Mouse (Mus musculus): ENCODE results near the gene Cdc25a. TPM values are rescaled to one million over a fixed set of nuclear protein-coding genes. Genes with fewer than 3 reads are reported as not detected.

The Cdc25a gene
- polyA plus RNA-seq, 1 experiment = 4.3 TPM

DNA sequence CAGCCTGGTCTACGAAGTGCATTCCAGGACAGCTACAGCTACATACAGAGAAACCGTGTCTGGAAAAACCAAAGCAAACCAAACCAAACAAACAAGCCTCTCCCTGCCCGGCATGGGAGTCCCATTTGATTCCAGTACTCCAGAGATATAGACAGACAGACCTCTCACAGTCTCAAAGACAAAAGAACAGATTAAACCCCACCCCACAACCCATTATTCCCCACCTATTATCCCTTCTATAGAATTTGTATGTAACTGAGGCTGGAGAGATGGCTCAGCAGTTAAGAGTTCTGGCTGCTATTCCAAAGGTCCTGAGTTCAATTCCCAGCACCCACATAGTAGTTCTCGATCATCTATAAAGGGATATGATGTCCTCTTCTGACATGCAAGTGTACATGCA, 34.5 kb downstream of the Cdc25a start:
- 98% methylated on average over 4 of the region's 4 CpGs for WGBS
- TF ChIP-seq CTCF (conservative IDR thresholded peaks at IDR 0.05; ENCODE audit: insufficient read depth, insufficient read length, low read depth, low read length) = no peak
- no peak for TF ChIP-seq POLR2A (IDR thresholded peaks at IDR 0.05; ENCODE audit: low read depth, low read length)
- Histone ChIP-seq H3K4me1 (ENCODE audit: control insufficient read depth, insufficient read depth, low read length) (no peaks in the 10 kb centered on the region), H3K27me3 (replicated peaks; ENCODE audit: control insufficient read depth, insufficient read depth, low read length) (no peaks in the 10 kb centered on the region), H3K4me3 (ENCODE audit: insufficient read depth, low read depth, low read length) (no peak overlapping the region), H3K27ac (ENCODE audit: insufficient read depth, low read depth, low read length) (no peak overlapping the region), H3K36me3 (ENCODE audit: control insufficient read depth, insufficient read depth, low read length) (no peaks in the 10 kb centered on the region)
- DNase-seq = no peak

DNA sequence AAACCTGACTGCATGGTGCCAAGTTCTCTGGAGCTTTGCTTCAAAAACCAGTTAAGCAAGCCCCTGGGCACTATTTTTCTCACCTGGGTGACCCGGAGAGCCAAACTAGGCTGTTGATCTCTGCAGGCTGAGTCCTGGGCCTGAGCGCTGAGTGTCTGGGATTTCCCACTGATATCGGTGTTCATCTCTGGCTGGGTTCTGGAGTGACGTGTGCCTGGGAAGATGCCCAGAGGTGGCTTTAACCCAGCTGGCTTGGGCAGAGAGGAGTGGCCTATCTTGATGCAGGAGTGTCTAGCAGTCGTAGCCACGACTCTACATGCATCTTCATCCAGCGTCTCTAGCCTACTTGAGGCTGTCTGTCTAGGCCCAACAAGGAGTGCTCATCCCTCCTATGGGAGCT, 36.4 kb downstream of the Cdc25a start:
- Histone ChIP-seq H3K4me1 (ENCODE audit: control insufficient read depth, insufficient read depth, low read length) (no peaks in the 10 kb centered on the region), H3K4me3 (ENCODE audit: insufficient read depth, low read depth, low read length) (no peak overlapping the region), H3K27me3 (replicated peaks; ENCODE audit: control insufficient read depth, insufficient read depth, low read length) (no peaks in the 10 kb centered on the region), H3K36me3 (ENCODE audit: control insufficient read depth, insufficient read depth, low read length) (no peaks in the 10 kb centered on the region), H3K27ac (ENCODE audit: insufficient read depth, low read depth, low read length) (no peak overlapping the region)
- no peak for DNase-seq
- TF ChIP-seq CTCF (conservative IDR thresholded peaks at IDR 0.05; ENCODE audit: insufficient read depth, insufficient read length, low read depth, low read length) (no peak), POLR2A (IDR thresholded peaks at IDR 0.05; ENCODE audit: low read depth, low read length) (no peak)
- WGBS = 77% methylated on average over 7 of the region's 7 CpGs

DNA sequence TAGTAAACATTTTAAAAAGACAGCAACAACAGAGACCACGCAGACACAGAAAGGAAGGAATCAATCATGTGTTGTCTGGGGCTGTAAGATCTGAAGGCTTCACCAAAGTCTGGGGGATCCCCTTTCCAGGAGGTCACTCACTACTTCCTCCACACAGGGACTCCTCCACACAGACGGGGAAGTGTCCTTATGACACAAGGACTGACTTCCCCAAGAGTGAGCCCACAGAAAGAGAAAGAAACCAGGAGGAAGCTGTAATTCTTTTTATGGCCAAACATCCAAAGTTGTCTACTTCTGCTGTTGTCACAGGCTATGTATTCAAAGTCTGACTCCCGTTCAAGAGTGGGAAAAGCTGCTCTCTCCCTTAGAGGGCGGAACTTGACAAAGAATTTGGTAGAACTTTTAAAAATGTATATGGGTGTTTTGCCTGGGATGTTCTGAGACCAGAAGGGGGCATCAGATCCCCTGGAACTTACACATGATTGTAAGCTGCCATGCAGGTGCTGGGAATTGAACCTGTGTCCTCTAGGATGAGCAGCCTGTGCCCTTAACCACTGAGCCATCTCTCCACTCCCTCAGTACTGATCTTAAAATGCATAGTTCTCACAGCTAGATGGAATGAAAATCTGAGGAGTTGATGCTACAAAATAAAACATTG, 39.0 kb downstream of the Cdc25a start:
- no peak overlapping the region for H3K4me3 ChIP-seq (ENCODE audit: insufficient read depth, low read depth, low read length)
- DNase-seq = peak; percentile 46
- TF ChIP-seq CTCF (conservative IDR thresholded peaks at IDR 0.05; ENCODE audit: insufficient read depth, insufficient read length, low read depth, low read length) (no peak), POLR2A (IDR thresholded peaks at IDR 0.05; ENCODE audit: low read depth, low read length) (no peak)
- no peaks in the 10 kb centered on the region for H3K36me3 ChIP-seq (ENCODE audit: control insufficient read depth, insufficient read depth, low read length)
- WGBS = 47% methylated on average over 4 of the region's 4 CpGs
- H3K27me3 ChIP-seq (replicated peaks; ENCODE audit: control insufficient read depth, insufficient read depth, low read length) = no peaks in the 10 kb centered on the region
- no peaks in the 10 kb centered on the region for H3K4me1 ChIP-seq (ENCODE audit: control insufficient read depth, insufficient read depth, low read length)
- no peak overlapping the region for H3K27ac ChIP-seq (ENCODE audit: insufficient read depth, low read depth, low read length)

DNA sequence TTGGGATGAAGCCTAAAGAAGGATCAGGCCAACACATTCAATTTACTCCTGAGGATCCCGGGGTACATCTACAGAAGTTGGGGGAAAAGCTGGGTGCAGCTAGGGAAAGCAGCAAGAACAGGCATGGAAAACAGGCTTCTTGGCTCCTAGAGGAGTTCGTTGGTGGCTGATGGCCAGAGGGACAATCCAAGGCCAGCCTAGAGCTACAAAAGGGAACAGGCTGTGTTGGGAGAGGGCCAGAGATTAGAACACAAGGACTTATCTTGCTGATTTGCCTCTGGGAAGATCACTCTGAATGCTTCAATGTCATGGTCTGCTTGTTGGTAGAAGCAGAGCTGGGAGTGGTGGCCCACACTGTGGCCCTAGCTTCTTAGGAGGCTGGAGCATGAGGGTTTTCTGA, 42.6 kb downstream of the Cdc25a start:
- WGBS = 87% methylated on average over 2 of the region's 2 CpGs
- H3K27ac ChIP-seq (ENCODE audit: insufficient read depth, low read depth, low read length) = no peak overlapping the region
- DNase-seq = peak; percentile 35
- no peaks in the 10 kb centered on the region for H3K36me3 ChIP-seq (ENCODE audit: control insufficient read depth, insufficient read depth, low read length)
- H3K4me3 ChIP-seq (ENCODE audit: insufficient read depth, low read depth, low read length) = no peak overlapping the region
- no peak for TF ChIP-seq CTCF (conservative IDR thresholded peaks at IDR 0.05; ENCODE audit: insufficient read depth, insufficient read length, low read depth, low read length)
- TF ChIP-seq POLR2A (IDR thresholded peaks at IDR 0.05; ENCODE audit: low read depth, low read length) = no peak
- H3K27me3 ChIP-seq (replicated peaks; ENCODE audit: control insufficient read depth, insufficient read depth, low read length) = no peaks in the 10 kb centered on the region; the same call in 1 of the 2 replicates
- no peaks in the 10 kb centered on the region for H3K4me1 ChIP-seq (ENCODE audit: control insufficient read depth, insufficient read depth, low read length)

DNA sequence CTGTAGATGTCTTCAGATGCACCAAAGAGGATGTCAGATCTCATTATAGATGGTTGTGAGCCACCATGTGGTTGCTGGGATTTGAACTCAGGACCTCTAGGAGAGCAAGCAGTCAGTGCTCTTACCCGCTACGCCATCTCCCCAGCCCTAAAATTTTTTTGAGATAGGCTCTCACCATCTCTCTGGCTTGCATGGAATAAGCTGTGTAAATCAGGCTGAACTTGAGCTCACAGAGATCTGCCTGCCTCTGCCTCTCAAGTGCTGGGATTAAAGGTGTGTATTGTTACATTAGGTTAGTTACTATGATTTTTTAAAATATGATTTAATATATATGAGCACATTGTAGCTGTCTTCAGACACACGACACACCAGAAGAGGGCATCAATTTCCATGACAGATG, 53.8 kb downstream of the Cdc25a start:
- 95% methylated on average over 3 of the region's 3 CpGs for WGBS
- H3K4me3 ChIP-seq (ENCODE audit: insufficient read depth, low read depth, low read length) = no peak overlapping the region
- no peak overlapping the region for H3K27ac ChIP-seq (ENCODE audit: insufficient read depth, low read depth, low read length)
- no peak for DNase-seq
- H3K27me3 ChIP-seq (replicated peaks; ENCODE audit: control insufficient read depth, insufficient read depth, low read length) = no peaks in the 10 kb centered on the region
- no peaks in the 10 kb centered on the region for H3K4me1 ChIP-seq (ENCODE audit: control insufficient read depth, insufficient read depth, low read length)
- H3K36me3 ChIP-seq (ENCODE audit: control insufficient read depth, insufficient read depth, low read length) = no peaks in the 10 kb centered on the region
- no peak for TF ChIP-seq CTCF (conservative IDR thresholded peaks at IDR 0.05; ENCODE audit: insufficient read depth, insufficient read length, low read depth, low read length)

DNA sequence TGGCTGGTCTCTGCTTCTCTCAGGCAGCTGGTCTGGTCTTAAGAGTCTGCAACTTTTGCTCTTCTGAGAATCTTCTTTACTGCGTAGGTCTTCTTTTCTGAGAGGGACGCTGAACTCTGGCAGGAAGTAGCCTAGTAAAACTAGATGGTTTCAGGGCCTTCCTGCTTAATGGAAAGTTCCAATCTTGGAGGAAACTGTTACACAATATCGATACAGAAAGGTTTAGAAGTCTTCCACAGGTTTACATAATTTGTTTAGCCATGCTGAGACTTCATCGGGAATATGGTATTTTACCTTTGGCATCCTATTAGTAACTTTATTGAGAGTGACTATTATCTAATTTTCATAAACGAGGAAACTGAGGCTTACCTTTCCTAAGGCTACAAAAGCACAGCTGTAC, 54.7 kb downstream of the Cdc25a start:
- Histone ChIP-seq H3K27ac (ENCODE audit: insufficient read depth, low read depth, low read length) (no peak overlapping the region), H3K27me3 (replicated peaks; ENCODE audit: control insufficient read depth, insufficient read depth, low read length) (no peaks in the 10 kb centered on the region), H3K4me3 (ENCODE audit: insufficient read depth, low read depth, low read length) (no peak overlapping the region), H3K4me1 (ENCODE audit: control insufficient read depth, insufficient read depth, low read length) (no peaks in the 10 kb centered on the region), H3K36me3 (ENCODE audit: control insufficient read depth, insufficient read depth, low read length) (no peaks in the 10 kb centered on the region)
- TF ChIP-seq CTCF (conservative IDR thresholded peaks at IDR 0.05; ENCODE audit: insufficient read depth, insufficient read length, low read depth, low read length) (no peak), POLR2A (IDR thresholded peaks at IDR 0.05; ENCODE audit: low read depth, low read length) (no peak)
- DNase-seq = no peak
- 90% methylated on average over 5 of the region's 5 CpGs for WGBS

DNA sequence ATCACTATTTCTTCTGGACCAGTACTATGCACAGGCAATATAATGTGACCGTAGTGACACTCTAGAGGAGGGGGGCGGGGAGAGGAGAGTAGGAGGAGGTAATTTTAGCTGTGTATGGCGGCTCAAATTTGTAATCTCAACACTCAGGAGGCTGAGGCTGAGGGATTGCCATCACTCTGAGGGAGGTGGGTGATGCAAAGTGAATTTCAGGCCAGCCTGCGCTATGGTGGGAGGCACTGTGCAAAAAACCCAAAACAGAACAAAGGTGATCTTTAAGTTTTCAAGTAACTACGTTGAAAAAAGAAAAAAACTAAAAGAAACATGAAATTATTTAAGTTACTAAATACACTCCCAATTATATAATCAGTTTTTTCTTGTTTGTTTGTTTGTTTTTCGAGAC, 55.4 kb downstream of the Cdc25a start:
- no peaks in the 10 kb centered on the region for H3K4me1 ChIP-seq (ENCODE audit: control insufficient read depth, insufficient read depth, low read length)
- H3K4me3 ChIP-seq (ENCODE audit: insufficient read depth, low read depth, low read length) = no peak overlapping the region; the same call in 1 of the 2 replicates
- H3K27ac ChIP-seq (ENCODE audit: insufficient read depth, low read depth, low read length) = no peak overlapping the region
- TF ChIP-seq CTCF (conservative IDR thresholded peaks at IDR 0.05; ENCODE audit: insufficient read depth, insufficient read length, low read depth, low read length) (no peak), POLR2A (IDR thresholded peaks at IDR 0.05; ENCODE audit: low read depth, low read length) (no peak)
- no peaks in the 10 kb centered on the region for H3K36me3 ChIP-seq (ENCODE audit: control insufficient read depth, insufficient read depth, low read length)
- no peaks in the 10 kb centered on the region for H3K27me3 ChIP-seq (replicated peaks; ENCODE audit: control insufficient read depth, insufficient read depth, low read length)
- 64% methylated on average over 6 of the region's 6 CpGs for WGBS
- no peak for DNase-seq

All from kidney, adult 2 months (tissue).